Mouse (Mus musculus) limb, embryonic 14.5 days (tissue): ENCODE measurements around the gene Gjd3. TPM values are rescaled to one million over a fixed set of nuclear protein-coding genes. Genes with fewer than 3 reads are reported as not detected.
A peak's percentile ranks its signal among the peaks of the same experiment; 100 is the strongest.

Source experiments
- ATAC-seq: fragments of 200-750 bp; cut with Nextera tagmentation; 2 replicates; pipeline ENCODE4 v1.8.0; 2017; ENCODE audit warnings: low read depth, moderate number of reproducible peaks, moderate TSS enrichment; ENCODE audit not compliant: low FRiP score
- DNase-seq: peaks from one replicate; pipeline ENCODE4 v3.0.0-alpha.2; 2015; ENCODE audit warnings: low spot score
- H3K27ac ChIP-seq: fragments of 300-500 bp; sonication (generic); replicated peaks from 2 replicates; pipeline ENCODE4 v1.5.1; 2014; ENCODE audit warnings: low read depth, mild to moderate bottlenecking, low read length, moderate library complexity, mixed read lengths
- H3K27me3 ChIP-seq: fragments of 300-500 bp; sonication (generic); 2 replicates; pipeline ENCODE4 v1.6.1; 2014; ENCODE audit warnings: low read length, mixed read lengths; ENCODE audit not compliant: control insufficient read depth, insufficient read depth
- H3K36me3 ChIP-seq: fragments of 300-500 bp; sonication (generic); 2 replicates; pipeline ENCODE4 v1.6.1; 2014; ENCODE audit warnings: mild to moderate bottlenecking, low read length, moderate library complexity, mixed read lengths; ENCODE audit not compliant: control insufficient read depth, insufficient read depth
- H3K4me1 ChIP-seq: fragments of 300-500 bp; sonication (generic); 2 replicates; pipeline ENCODE4 v1.6.1; 2014; ENCODE audit warnings: antibody characterized with exemption, low read length, mixed read lengths; ENCODE audit not compliant: control insufficient read depth, insufficient read depth
- H3K4me2 ChIP-seq: fragments of 300-500 bp; sonication (generic); replicated peaks from 2 replicates; pipeline ENCODE4 v1.6.1; 2014; ENCODE audit warnings: low read depth, mild to moderate bottlenecking, low read length, moderate library complexity; ENCODE audit not compliant: severe bottlenecking
- H3K4me3 ChIP-seq: fragments of 300-500 bp; sonication (generic); replicated peaks from 2 replicates; pipeline ENCODE4 v1.5.1; 2014; ENCODE audit warnings: low read length
- H3K9ac ChIP-seq: fragments of 300-500 bp; sonication (generic); 2 replicates; pipeline ENCODE4 v1.6.1; 2014; ENCODE audit warnings: mild to moderate bottlenecking, low read depth, low read length, moderate library complexity; ENCODE audit not compliant: severe bottlenecking
- H3K9me3 ChIP-seq: fragments of 300-500 bp; sonication (generic); 2 replicates; pipeline ENCODE4 v1.6.1; 2016; ENCODE audit warnings: low read length; ENCODE audit not compliant: control insufficient read depth
- POLR2A ChIP-seq: fragments of 200-500 bp; IDR thresholded peaks from 2 replicates; pipeline ENCODE4 v1.8.0; 2012; ENCODE audit warnings: inconsistent platforms, mild to moderate bottlenecking, moderate library complexity, borderline replicate concordance; ENCODE audit not compliant: insufficient read depth, insufficient read length; ENCODE audit errors: extremely low read depth
- WGBS: fragments of 180-500 bp; shearing (Covaris S2); extraction: QIAGEN DNeasy Blood & Tissue Kit; methylation state at CpG from one replicate; pipeline ENCODE4 v1.1.7; 2014; 5-methylcytosine and 5-hydroxymethylcytosine counted together
- polyA plus RNA-seq, 2 experiments: library from polyadenylated mRNA; depleted of rRNA in 1 of 2; stranded (reverse) in 1 of 2; unstranded in 1 of 2; fragments of >200 nt; fragmentation: Nextera tagmentation in 1 of 2; extraction: Ambion mirVana in 1 of 2; gene quantifications; 2 replicates each; pipeline versions ENCODE4 v1.2.1 to v1.2.3; 2012 to 2014

Gene Gjd3
- polyA plus RNA-seq, 2 experiments: 0.45 to 1.3 TPM

- Histone ChIP-seq H3K9ac (peak overlapping the region; percentile 34; the same call in 1 of the 2 replicates), H3K9me3 (no peaks in the 10 kb centered on the region), H3K4me1 (peaks cover 86% of the 10 kb centered on the region), H3K4me3 (peak overlapping the region; percentile 75), H3K36me3 (no peaks in the 10 kb centered on the region), H3K27ac (peak overlapping the region; percentile 86), H3K4me2 (peak overlapping the region; percentile 90), H3K27me3 (no peaks in the 10 kb centered on the region)
- ATAC-seq: no peak
- TF ChIP-seq POLR2A: no peak
- no peak for DNase-seq
- 24% methylated on average over 3 of the region's 3 CpGs for WGBS
Observed at GRCm38 (mm10) chr11:98940776-98941175, 42.0 kb downstream of the Gjd3 start.

DNA sequence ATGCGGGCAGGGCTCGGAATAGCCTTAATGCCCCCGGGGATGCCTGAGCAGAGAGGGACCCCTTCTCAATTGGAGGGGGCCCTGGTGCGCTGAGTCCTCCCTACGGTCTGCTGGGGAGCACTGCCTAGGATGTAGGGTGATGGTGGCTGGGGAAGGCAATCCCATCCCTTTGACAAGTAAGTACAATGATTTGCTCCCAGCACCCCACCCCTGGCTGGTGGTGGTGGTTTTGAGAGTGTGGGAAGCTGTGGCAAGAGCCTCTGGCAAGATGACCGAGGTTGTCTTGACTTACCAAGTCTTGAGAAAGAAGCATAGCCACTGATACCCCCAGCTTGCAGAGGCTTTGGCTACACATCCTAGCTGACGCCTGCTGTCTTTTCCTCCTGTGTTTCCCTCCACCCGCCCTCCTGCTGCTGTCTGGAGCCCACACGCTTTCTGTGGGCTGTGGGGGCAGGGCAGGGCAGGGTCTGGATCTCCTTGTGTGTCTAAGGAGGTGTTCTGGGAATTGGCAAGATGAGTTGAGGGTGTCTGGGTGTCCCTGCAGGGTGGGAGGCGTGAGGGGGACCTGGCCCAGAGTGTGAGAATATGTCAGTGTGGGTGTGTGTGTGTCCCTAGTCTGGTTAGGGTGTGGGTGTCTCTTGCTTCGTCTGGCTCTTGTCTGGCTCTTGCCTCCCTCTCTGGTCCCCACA lies 42.7 kb downstream of the Gjd3 start:
- peaks cover 86% of the 10 kb centered on the region for H3K4me1 ChIP-seq
- peak overlapping the region; percentile 75 for H3K4me3 ChIP-seq
- H3K9me3 ChIP-seq: no peaks in the 10 kb centered on the region
- peak overlapping the region; percentile 90 for H3K4me2 ChIP-seq
- H3K27ac ChIP-seq: peak overlapping the region; percentile 86
- 41% methylated on average over 11 of the region's 11 CpGs for WGBS
- ATAC-seq (no peak), DNase-seq (no peak)
- H3K9ac ChIP-seq: peak overlapping the region; percentile 34; the same call in 1 of the 2 replicates
- no peak for TF ChIP-seq POLR2A
- H3K27me3 ChIP-seq: no peaks in the 10 kb centered on the region
- 0 out of 2 replicates have a peak, but pooled peaks cover 3% of the 10 kb centered on the region for H3K36me3 ChIP-seq

- ATAC-seq: no peak
- TF ChIP-seq POLR2A: no peak
- H3K9ac ChIP-seq: peak overlapping the region; percentile 75
- peak overlapping the region; percentile 90 for H3K4me2 ChIP-seq
- peaks cover 83% of the 10 kb centered on the region for H3K4me1 ChIP-seq
- peak overlapping the region; percentile 86; the same call in 1 of the 2 replicates for H3K27ac ChIP-seq
- peak overlapping the region; percentile 75 for H3K4me3 ChIP-seq
- H3K9me3 ChIP-seq: no peaks in the 10 kb centered on the region
- no peaks in the 10 kb centered on the region for H3K27me3 ChIP-seq
- 43% methylated on average over 15 of the region's 15 CpGs for WGBS
- DNase-seq: no peak
- H3K36me3 ChIP-seq: 0 out of 2 replicates have a peak, but pooled peaks cover 3% of the 10 kb centered on the region
Observed at GRCm38 (mm10) chr11:98939084-98939952, 43.5 kb downstream of the Gjd3 start.

GRCm38 (mm10) chr11:98938701-98939083 lies 44.1 kb downstream of the Gjd3 start:
- WGBS: 31% methylated on average over 7 of the region's 7 CpGs

More at GRCm38 (mm10) chr11:98938701-98939083, 44.1 kb downstream of the Gjd3 start:
- peak overlapping the region; percentile 90 for H3K4me2 ChIP-seq
- TF ChIP-seq POLR2A: no peak
- peak overlapping the region; percentile 75 for H3K4me3 ChIP-seq
- peak overlapping the region; percentile 75 for H3K9ac ChIP-seq
- H3K27ac ChIP-seq: peak overlapping the region; percentile 88; the same call in 1 of the 2 replicates
- DNase-seq (no peak), ATAC-seq (no peak)
- 0 out of 2 replicates have a peak, but pooled peaks cover 3% of the 10 kb centered on the region for H3K36me3 ChIP-seq
- no peaks in the 10 kb centered on the region for H3K9me3 ChIP-seq
- H3K27me3 ChIP-seq: no peaks in the 10 kb centered on the region
- peaks cover 83% of the 10 kb centered on the region for H3K4me1 ChIP-seq
